Mouse (Mus musculus) myocyte (in vitro differentiated cells): ENCODE results near the gene Nbl1.

Experiments
- CEBPB ChIP-seq: IDR thresholded peaks from 2 replicates; pipeline ENCODE4 v1.6.1; 2011; ENCODE audit warnings: mild to moderate bottlenecking, moderate library complexity; ENCODE audit not compliant: poor library complexity, insufficient read depth, severe bottlenecking
- E2F4 ChIP-seq: IDR thresholded peaks from one replicate; pipeline ENCODE4 v1.6.1; 2011; ENCODE audit warnings: mild to moderate bottlenecking, control low read depth, moderate library complexity; ENCODE audit not compliant: insufficient read depth
- MAX ChIP-seq: IDR thresholded peaks from one replicate; pipeline ENCODE4 v1.6.1; 2011; ENCODE audit warnings: low read depth, mild to moderate bottlenecking, control low read depth
- MYOD1 ChIP-seq, 3 experiments: IDR thresholded peaks; one replicate each; pipeline ENCODE4 v1.6.1; 2011; ENCODE audit warnings: control low read depth in 2 of 3, low read depth in 2 of 3, mild to moderate bottlenecking in 2 of 3, moderate library complexity in 1 of 3; ENCODE audit not compliant: insufficient read length in 2 of 3, control insufficient read depth in 1 of 3
- MYOG ChIP-seq, 3 experiments: IDR thresholded peaks; one replicate each; pipeline ENCODE4 v1.6.1; 2011; ENCODE audit warnings: control low read depth in 2 of 3, low read depth in 2 of 3, mild to moderate bottlenecking in 2 of 3; ENCODE audit not compliant: insufficient read length in 2 of 3, control insufficient read depth in 1 of 3, insufficient read depth in 1 of 3
- POLR2A ChIP-seq: IDR thresholded peaks from one replicate; pipeline ENCODE4 v1.6.1; 2011; ENCODE audit warnings: low read depth, mild to moderate bottlenecking, control low read depth, moderate library complexity; ENCODE audit not compliant: insufficient read length
- POLR2AphosphoS2 ChIP-seq: IDR thresholded peaks from one replicate; pipeline ENCODE4 v1.6.1; 2011; ENCODE audit warnings: low read depth, control low read depth; ENCODE audit not compliant: insufficient read length
- REST ChIP-seq: IDR thresholded peaks from one replicate; pipeline ENCODE4 v1.6.1; 2011; ENCODE audit warnings: mild to moderate bottlenecking, control low read depth, moderate library complexity; ENCODE audit not compliant: insufficient read depth, insufficient read length
- SRF ChIP-seq: IDR thresholded peaks from one replicate; pipeline ENCODE4 v1.6.1; 2011; ENCODE audit warnings: low read depth; ENCODE audit not compliant: control insufficient read depth, insufficient read length
- USF1 ChIP-seq: IDR thresholded peaks from one replicate; pipeline ENCODE4 v1.6.1; 2011; ENCODE audit warnings: low read depth, mild to moderate bottlenecking, control low read depth, moderate library complexity

DNA sequence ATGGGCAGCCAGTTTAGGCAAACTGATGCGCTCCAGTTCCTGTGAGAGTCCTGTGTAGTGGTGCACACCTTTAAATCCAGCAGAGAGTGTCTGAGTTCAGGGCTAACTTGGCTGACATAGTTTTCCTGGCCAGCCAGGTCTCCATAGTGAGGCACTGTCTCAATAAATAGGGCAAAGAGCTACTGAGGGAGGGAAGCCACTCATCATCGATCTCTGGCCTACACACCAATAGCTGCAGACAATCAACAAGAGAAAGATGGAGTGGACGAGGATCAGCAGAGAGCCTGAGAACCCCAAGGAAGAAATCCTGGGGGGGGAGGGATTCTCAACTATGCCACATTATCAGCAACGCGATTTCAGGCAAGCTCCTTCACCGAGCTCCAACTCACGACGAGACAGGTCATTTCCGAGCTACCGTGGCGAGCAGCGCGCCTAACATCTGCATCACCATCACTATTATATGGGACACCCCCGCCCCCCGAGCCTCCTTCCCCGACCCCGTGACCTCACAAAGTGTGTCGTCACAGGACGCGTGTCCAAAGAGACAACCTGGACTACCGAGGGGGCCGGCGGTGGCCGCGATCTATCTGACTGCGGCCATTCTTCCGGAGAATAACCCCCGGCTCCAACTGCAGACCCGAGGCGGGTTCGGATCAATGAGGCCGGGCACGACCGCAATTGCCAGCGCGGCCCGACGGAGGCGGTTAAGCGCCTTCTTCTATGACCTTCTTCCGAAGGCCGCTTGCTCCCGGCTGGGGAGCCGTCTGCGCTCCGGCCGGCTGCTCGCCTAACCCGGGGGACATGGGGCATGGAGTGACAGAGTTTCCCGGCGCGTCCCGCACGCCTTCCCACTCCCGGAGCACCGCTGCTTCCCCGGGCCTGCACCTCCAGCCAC lies 37.3 kb upstream of the Nbl1 start:
- TF ChIP-seq POLR2A (no peak), MAX (no peak), MYOD1 (IDR thresholded peaks at IDR 0.05; ENCODE audit: control insufficient read depth in 1 of 3, insufficient read length in 2 of 3, low read depth in 2 of 3) (no peak), E2F4 (no peak), CEBPB (no peak), SRF (no peak), MYOG (IDR thresholded peaks at IDR 0.05; ENCODE audit: control insufficient read depth in 1 of 3, insufficient read depth in 1 of 3, insufficient read length in 2 of 3, low read depth in 2 of 3) (no peak), POLR2AphosphoS2 (no peak), USF1 (no peak), REST (no peak)
